Mouse (Mus musculus): Measurements from ENCODE around the gene Iapp.

GRCm38 (mm10) chr6:142289413-142290118, 8.7 kb upstream of the Iapp start:
- TF ChIP-seq CTCF (IDR thresholded peaks at IDR 0.05; ENCODE audit: borderline replicate concordance, control insufficient read depth, extremely low read depth, insufficient read depth, low read length, poor library complexity) (no peak), POLR2A (IDR thresholded peaks at IDR 0.05; ENCODE audit: control insufficient read depth, extremely low read depth, insufficient read depth, low read length, poor library complexity) (no peak)

Data from thymus, adult 2 months (tissue).